Mouse (Mus musculus): ENCODE measurements around the gene Nmur1. TPM values are rescaled to one million over a fixed set of nuclear protein-coding genes. Genes with fewer than 3 reads are reported as not detected.

Nmur1 gene
- polyA plus RNA-seq, 1 experiment from 2014 or later, result not detected

DNA sequence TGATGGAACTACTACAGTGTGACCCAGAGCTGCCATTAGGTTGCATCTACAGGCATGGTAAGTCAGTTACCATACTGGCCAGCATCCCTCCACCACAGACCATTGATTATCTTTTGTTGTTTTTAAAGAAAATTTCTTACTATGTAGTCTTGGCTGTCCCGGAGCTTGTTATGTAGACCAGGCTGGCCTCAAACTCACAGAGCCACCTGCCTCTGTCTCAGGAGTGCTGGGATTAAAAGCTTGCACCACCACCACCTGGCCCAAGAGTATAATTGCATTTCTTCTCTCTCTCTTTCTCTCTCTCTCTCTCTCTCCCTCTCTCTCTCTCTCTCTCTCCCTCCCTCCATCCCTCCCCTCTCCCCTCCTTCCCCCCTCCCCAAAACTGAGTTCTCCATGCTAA is 1.7 kb downstream of the Nmur1 start:
- Histone ChIP-seq H3K4me2 (ENCODE audit: low read depth, low read length) (no peak overlapping the region), H3K36me3 (ENCODE audit: control insufficient read depth, insufficient read depth, low read length) (no peaks in the 10 kb centered on the region), H3K4me3 (ENCODE audit: low read depth, low read length) (no peak overlapping the region), H3K9me3 (ENCODE audit: control insufficient read depth, low read length) (no peaks in the 10 kb centered on the region), H3K4me1 (ENCODE audit: control insufficient read depth, insufficient read depth, low read length) (0 out of 2 replicates have a peak, but pooled peaks cover 10% of the 10 kb centered on the region), H3K27ac (replicated peaks; ENCODE audit: low read depth, low read length) (no peak overlapping the region), H3K27me3 (replicated peaks; ENCODE audit: control insufficient read depth, insufficient read depth, low read length) (no peaks in the 10 kb centered on the region), H3K9ac (ENCODE audit: low read depth, low read length) (no peak overlapping the region)
- ATAC-seq (ENCODE audit: low read depth), result no peak
- DNase-seq (ENCODE audit: low spot score), result no peak
- WGBS, result 78% methylated on average over 1 of the region's 1 CpGs

DNA sequence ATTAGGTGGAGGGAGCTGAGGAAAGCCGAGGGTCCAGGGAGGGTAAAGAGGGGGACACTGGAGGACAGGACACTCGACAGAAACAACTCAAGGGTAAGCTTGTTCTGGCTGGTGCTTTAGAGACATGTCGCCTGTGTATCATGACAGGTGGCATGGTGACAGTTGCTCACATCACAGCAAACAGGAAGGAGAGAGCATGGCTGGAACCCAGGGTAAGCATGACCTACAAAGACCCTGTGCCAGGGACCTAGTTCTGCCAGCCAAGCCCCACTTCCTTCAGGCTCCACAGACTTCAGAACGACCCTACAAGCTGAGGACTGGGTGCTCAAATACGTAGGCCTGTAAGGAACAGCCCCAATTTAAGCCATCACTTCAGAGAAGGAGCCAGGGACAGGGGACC is 2.1 kb downstream of the Nmur1 start:
- Histone ChIP-seq H3K4me1 (ENCODE audit: control insufficient read depth, insufficient read depth, low read length) (0 out of 2 replicates have a peak, but pooled peaks cover 10% of the 10 kb centered on the region), H3K9ac (ENCODE audit: low read depth, low read length) (no peak overlapping the region), H3K27ac (replicated peaks; ENCODE audit: low read depth, low read length) (no peak overlapping the region), H3K9me3 (ENCODE audit: control insufficient read depth, low read length) (no peaks in the 10 kb centered on the region), H3K4me2 (ENCODE audit: low read depth, low read length) (no peak overlapping the region), H3K36me3 (ENCODE audit: control insufficient read depth, insufficient read depth, low read length) (no peaks in the 10 kb centered on the region), H3K4me3 (ENCODE audit: low read depth, low read length) (no peak overlapping the region), H3K27me3 (replicated peaks; ENCODE audit: control insufficient read depth, insufficient read depth, low read length) (no peaks in the 10 kb centered on the region)
- ATAC-seq (ENCODE audit: low read depth), result no peak
- WGBS, result 76% methylated on average over 5 of the region's 5 CpGs
- no peak for DNase-seq (ENCODE audit: low spot score)

GRCm38 (mm10) chr1:86421007-86421406 is 5.0 kb downstream of the Nmur1 start:
- H3K9me3 ChIP-seq (ENCODE audit: control insufficient read depth, low read length), result no peaks in the 10 kb centered on the region
- no peaks in the 10 kb centered on the region for H3K27me3 ChIP-seq (replicated peaks; ENCODE audit: control insufficient read depth, insufficient read depth, low read length)
- 23% methylated on average over 10 of the region's 10 CpGs for WGBS
- ATAC-seq (ENCODE audit: low read depth), result peak; percentile 74
- no peak overlapping the region for H3K4me2 ChIP-seq (ENCODE audit: low read depth, low read length)
- peak overlapping the region; percentile 49 for H3K27ac ChIP-seq (replicated peaks; ENCODE audit: low read depth, low read length)
- DNase-seq (ENCODE audit: low spot score), result peak; percentile 64
- no peak overlapping the region for H3K9ac ChIP-seq (ENCODE audit: low read depth, low read length)
- H3K4me1 ChIP-seq (ENCODE audit: control insufficient read depth, insufficient read depth, low read length), result 0 out of 2 replicates have a peak, but pooled peaks cover 10% of the 10 kb centered on the region
- H3K4me3 ChIP-seq (ENCODE audit: low read depth, low read length), result no peak overlapping the region
- no peaks in the 10 kb centered on the region for H3K36me3 ChIP-seq (ENCODE audit: control insufficient read depth, insufficient read depth, low read length)

DNA sequence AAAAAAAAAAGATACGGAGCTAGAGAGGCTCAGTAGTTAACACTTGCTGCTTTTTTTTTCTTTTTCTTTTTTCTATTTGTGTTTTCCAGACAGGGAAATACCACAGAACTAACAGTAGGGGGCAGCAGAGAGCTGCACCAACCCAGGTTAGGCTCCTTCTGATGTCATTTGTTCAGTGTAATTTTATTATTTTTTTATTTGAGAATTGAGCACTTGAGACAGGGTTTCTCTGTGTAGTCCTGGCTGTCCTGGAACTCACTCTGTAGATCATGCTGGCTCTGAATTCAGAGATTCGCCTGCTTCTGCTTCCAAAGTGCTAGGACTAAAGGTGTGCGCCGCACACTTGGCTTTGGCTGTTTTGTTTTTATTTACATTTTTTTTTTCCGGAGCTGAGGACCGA is 9.7 kb downstream of the Nmur1 start:
- H3K9me3 ChIP-seq (ENCODE audit: control insufficient read depth, low read length), result no peaks in the 10 kb centered on the region
- WGBS, result 69% methylated on average over 6 of the region's 6 CpGs
- ATAC-seq (ENCODE audit: low read depth) (no peak), DNase-seq (ENCODE audit: low spot score) (no peak)
- H3K4me1 ChIP-seq (ENCODE audit: control insufficient read depth, insufficient read depth, low read length), result 0 out of 2 replicates have a peak, but pooled peaks cover 5% of the 10 kb centered on the region
- H3K9ac ChIP-seq (ENCODE audit: low read depth, low read length), result no peak overlapping the region
- H3K4me2 ChIP-seq (ENCODE audit: low read depth, low read length), result no peak overlapping the region
- H3K4me3 ChIP-seq (ENCODE audit: low read depth, low read length), result no peak overlapping the region
- no peaks in the 10 kb centered on the region for H3K36me3 ChIP-seq (ENCODE audit: control insufficient read depth, insufficient read depth, low read length)
- no peaks in the 10 kb centered on the region for H3K27me3 ChIP-seq (replicated peaks; ENCODE audit: control insufficient read depth, insufficient read depth, low read length)
- no peak overlapping the region for H3K27ac ChIP-seq (replicated peaks; ENCODE audit: low read depth, low read length)

GRCm38 (mm10) chr1:86415612-86416184 is 10.3 kb downstream of the Nmur1 start:
- ATAC-seq (ENCODE audit: low read depth), result no peak

GRCm38 (mm10) chr1:86415144-86415543 is 10.9 kb downstream of the Nmur1 start:
- H3K9ac ChIP-seq (ENCODE audit: low read depth, low read length), result no peak overlapping the region
- ATAC-seq (ENCODE audit: low read depth) (no peak), DNase-seq (ENCODE audit: low spot score) (no peak)
- 81% methylated on average over 2 of the region's 2 CpGs for WGBS
- no peaks in the 10 kb centered on the region for H3K36me3 ChIP-seq (ENCODE audit: control insufficient read depth, insufficient read depth, low read length)
- H3K4me2 ChIP-seq (ENCODE audit: low read depth, low read length), result no peak overlapping the region
- H3K27ac ChIP-seq (replicated peaks; ENCODE audit: low read depth, low read length), result no peak overlapping the region
- H3K27me3 ChIP-seq (replicated peaks; ENCODE audit: control insufficient read depth, insufficient read depth, low read length), result no peaks in the 10 kb centered on the region
- no peaks in the 10 kb centered on the region for H3K4me1 ChIP-seq (ENCODE audit: control insufficient read depth, insufficient read depth, low read length)
- H3K4me3 ChIP-seq (ENCODE audit: low read depth, low read length), result no peak overlapping the region
- H3K9me3 ChIP-seq (ENCODE audit: control insufficient read depth, low read length), result no peaks in the 10 kb centered on the region

More at GRCm38 (mm10) chr1:86415612-86416184, 10.3 kb downstream of the Nmur1 start:
- DNase-seq (ENCODE audit: low spot score), result no peak
- H3K4me3 ChIP-seq (ENCODE audit: low read depth, low read length), result no peak overlapping the region
- no peaks in the 10 kb centered on the region for H3K9me3 ChIP-seq (ENCODE audit: control insufficient read depth, low read length)
- no peak overlapping the region for H3K9ac ChIP-seq (ENCODE audit: low read depth, low read length)
- H3K27me3 ChIP-seq (replicated peaks; ENCODE audit: control insufficient read depth, insufficient read depth, low read length), result no peaks in the 10 kb centered on the region
- no peak overlapping the region for H3K4me2 ChIP-seq (ENCODE audit: low read depth, low read length)
- H3K4me1 ChIP-seq (ENCODE audit: control insufficient read depth, insufficient read depth, low read length), result no peaks in the 10 kb centered on the region
- 69% methylated on average over 7 of the region's 7 CpGs for WGBS
- no peaks in the 10 kb centered on the region for H3K36me3 ChIP-seq (ENCODE audit: control insufficient read depth, insufficient read depth, low read length)
- no peak overlapping the region for H3K27ac ChIP-seq (replicated peaks; ENCODE audit: low read depth, low read length)

DNA sequence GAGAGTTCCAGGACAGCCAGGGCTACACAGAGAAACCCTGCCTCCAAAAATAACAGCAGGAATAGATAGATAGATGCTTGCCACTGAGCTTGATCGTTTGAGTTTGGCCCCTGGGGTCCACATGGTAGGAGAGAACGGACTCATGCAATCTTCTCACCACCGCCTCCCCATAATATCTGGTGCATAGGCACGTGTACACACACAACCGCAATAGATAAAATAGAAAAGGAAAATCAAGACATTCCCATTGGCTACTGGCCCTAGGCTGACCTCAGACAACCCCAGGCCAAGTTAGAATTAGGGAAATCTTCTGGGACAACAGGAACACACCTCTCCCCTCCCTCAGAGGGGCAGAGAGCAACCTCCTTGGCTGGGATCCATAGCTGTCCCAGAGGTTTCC is 11.3 kb downstream of the Nmur1 start:
- Histone ChIP-seq H3K9ac (ENCODE audit: low read depth, low read length) (no peak overlapping the region), H3K4me1 (ENCODE audit: control insufficient read depth, insufficient read depth, low read length) (no peaks in the 10 kb centered on the region), H3K27ac (replicated peaks; ENCODE audit: low read depth, low read length) (no peak overlapping the region), H3K27me3 (replicated peaks; ENCODE audit: control insufficient read depth, insufficient read depth, low read length) (no peaks in the 10 kb centered on the region), H3K36me3 (ENCODE audit: control insufficient read depth, insufficient read depth, low read length) (no peaks in the 10 kb centered on the region), H3K4me2 (ENCODE audit: low read depth, low read length) (no peak overlapping the region), H3K4me3 (ENCODE audit: low read depth, low read length) (no peak overlapping the region), H3K9me3 (ENCODE audit: control insufficient read depth, low read length) (no peaks in the 10 kb centered on the region)
- 80% methylated on average over 5 of the region's 5 CpGs for WGBS
- ATAC-seq (ENCODE audit: low read depth), result no peak
- no peak for DNase-seq (ENCODE audit: low spot score)

GRCm38 (mm10) chr1:86409476-86409875 is 16.6 kb downstream of the Nmur1 start:
- 89% methylated on average over 2 of the region's 2 CpGs for WGBS
- ATAC-seq (ENCODE audit: low read depth) (no peak), DNase-seq (ENCODE audit: low spot score) (peak; percentile 48)
- H3K36me3 ChIP-seq (ENCODE audit: control insufficient read depth, insufficient read depth, low read length), result no peaks in the 10 kb centered on the region
- H3K9me3 ChIP-seq (ENCODE audit: control insufficient read depth, low read length), result no peaks in the 10 kb centered on the region
- no peaks in the 10 kb centered on the region for H3K27me3 ChIP-seq (replicated peaks; ENCODE audit: control insufficient read depth, insufficient read depth, low read length)
- no peak overlapping the region for H3K9ac ChIP-seq (ENCODE audit: low read depth, low read length)
- H3K4me2 ChIP-seq (ENCODE audit: low read depth, low read length), result no peak overlapping the region
- H3K4me1 ChIP-seq (ENCODE audit: control insufficient read depth, insufficient read depth, low read length), result no peaks in the 10 kb centered on the region
- H3K27ac ChIP-seq (replicated peaks; ENCODE audit: low read depth, low read length), result no peak overlapping the region
- H3K4me3 ChIP-seq (ENCODE audit: low read depth, low read length), result no peak overlapping the region

- ATAC-seq (ENCODE audit: low read depth) (no peak), DNase-seq (ENCODE audit: low spot score) (no peak)
- no peak overlapping the region for H3K9ac ChIP-seq (ENCODE audit: low read depth, low read length)
- H3K4me3 ChIP-seq (ENCODE audit: low read depth, low read length), result no peak overlapping the region
- no peaks in the 10 kb centered on the region for H3K27me3 ChIP-seq (replicated peaks; ENCODE audit: control insufficient read depth, insufficient read depth, low read length)
- WGBS, result 75% methylated on average over 10 of the region's 10 CpGs
- H3K36me3 ChIP-seq (ENCODE audit: control insufficient read depth, insufficient read depth, low read length), result no peaks in the 10 kb centered on the region
- no peaks in the 10 kb centered on the region for H3K9me3 ChIP-seq (ENCODE audit: control insufficient read depth, low read length)
- H3K4me2 ChIP-seq (ENCODE audit: low read depth, low read length), result no peak overlapping the region
- no peaks in the 10 kb centered on the region for H3K4me1 ChIP-seq (ENCODE audit: control insufficient read depth, insufficient read depth, low read length)
- H3K27ac ChIP-seq (replicated peaks; ENCODE audit: low read depth, low read length), result no peak overlapping the region
Measured at GRCm38 (mm10) chr1:86408515-86408914, 17.5 kb downstream of the Nmur1 start.

Data from embryonic facial prominence, embryonic 14.5 days (tissue).